Mouse (Mus musculus): ENCODE data around the gene Spem2. TPM values are rescaled to one million over a fixed set of nuclear protein-coding genes. Genes with fewer than 3 reads are reported as not detected.

The Spem2 gene
- total and polyA plus RNA-seq, 2 experiments from 2014 or later = not detected

- Histone ChIP-seq H3K9ac (no peak overlapping the region), H3K4me3 (ENCODE audit: low read depth, low read length) (no peak overlapping the region), H3K9me3 (ENCODE audit: low read length) (no peaks in the 10 kb centered on the region), H3K36me3 (ENCODE audit: insufficient read depth) (no peaks in the 10 kb centered on the region), H3K27me3 (ENCODE audit: insufficient read depth, low read length) (no peaks in the 10 kb centered on the region), H3K27ac (ENCODE audit: low read depth, low read length) (no peak overlapping the region), H3K4me2 (ENCODE audit: low read depth) (no peak overlapping the region), H3K4me1 (ENCODE audit: insufficient read depth) (no peaks in the 10 kb centered on the region)
- no peak for ATAC-seq
- WGBS = 74% methylated on average over 5 of the region's 5 CpGs
- no peak for TF ChIP-seq CTCF (IDR thresholded peaks at IDR 0.05; ENCODE audit: low read depth)
- DNase-seq = no peak
Measured at GRCm38 (mm10) chr11:69789431-69789830, 28.8 kb downstream of the Spem2 start.

- 86% methylated on average over 5 of the region's 5 CpGs for WGBS
- Histone ChIP-seq H3K27ac (ENCODE audit: low read depth, low read length) (no peak overlapping the region), H3K36me3 (ENCODE audit: insufficient read depth) (no peaks in the 10 kb centered on the region), H3K9me3 (ENCODE audit: low read length) (no peaks in the 10 kb centered on the region), H3K9ac (no peak overlapping the region), H3K4me1 (ENCODE audit: insufficient read depth) (no peaks in the 10 kb centered on the region), H3K27me3 (ENCODE audit: insufficient read depth, low read length) (no peaks in the 10 kb centered on the region), H3K4me3 (ENCODE audit: low read depth, low read length) (no peak overlapping the region), H3K4me2 (ENCODE audit: low read depth) (no peak overlapping the region)
- ATAC-seq (no peak), DNase-seq (no peak)
- no peak for TF ChIP-seq CTCF (IDR thresholded peaks at IDR 0.05; ENCODE audit: low read depth)
Measured at GRCm38 (mm10) chr11:69787306-69787705, 31.0 kb downstream of the Spem2 start.

GRCm38 (mm10) chr11:69784793-69785272 is 33.4 kb downstream of the Spem2 start:
- TF ChIP-seq CTCF (IDR thresholded peaks at IDR 0.05; ENCODE audit: low read depth) = no peak
- H3K4me3 ChIP-seq (ENCODE audit: low read depth, low read length) = no peak overlapping the region
- no peaks in the 10 kb centered on the region for H3K4me1 ChIP-seq (ENCODE audit: insufficient read depth)
- no peak overlapping the region for H3K27ac ChIP-seq (ENCODE audit: low read depth, low read length)
- H3K36me3 ChIP-seq (ENCODE audit: insufficient read depth) = no peaks in the 10 kb centered on the region
- ATAC-seq = no peak
- DNase-seq = no peak
- H3K4me2 ChIP-seq (ENCODE audit: low read depth) = no peak overlapping the region
- no peaks in the 10 kb centered on the region for H3K9me3 ChIP-seq (ENCODE audit: low read length)
- WGBS = 53% methylated on average over 15 of the region's 15 CpGs
- no peak overlapping the region for H3K9ac ChIP-seq
- no peaks in the 10 kb centered on the region for H3K27me3 ChIP-seq (ENCODE audit: insufficient read depth, low read length)

GRCm38 (mm10) chr11:69781828-69782227 is 36.4 kb downstream of the Spem2 start:
- H3K9ac ChIP-seq = no peak overlapping the region

GRCm38 (mm10) chr11:69778985-69779384 is 39.3 kb downstream of the Spem2 start:
- no peak for TF ChIP-seq CTCF (IDR thresholded peaks at IDR 0.05; ENCODE audit: low read depth)
- no peak overlapping the region for H3K4me2 ChIP-seq (ENCODE audit: low read depth)
- H3K36me3 ChIP-seq (ENCODE audit: insufficient read depth) = peaks cover 15% of the 10 kb centered on the region; the same call in 1 of the 2 replicates
- no peaks in the 10 kb centered on the region for H3K27me3 ChIP-seq (ENCODE audit: insufficient read depth, low read length)
- DNase-seq (no peak), ATAC-seq (no peak)
- no peak overlapping the region for H3K9ac ChIP-seq
- no peak overlapping the region for H3K27ac ChIP-seq (ENCODE audit: low read depth, low read length)
- 55% methylated on average over 7 of the region's 7 CpGs for WGBS
- H3K9me3 ChIP-seq (ENCODE audit: low read length) = no peaks in the 10 kb centered on the region
- no peaks in the 10 kb centered on the region for H3K4me1 ChIP-seq (ENCODE audit: insufficient read depth)
- H3K4me3 ChIP-seq (ENCODE audit: low read depth, low read length) = no peak overlapping the region

More at GRCm38 (mm10) chr11:69781828-69782227, 36.4 kb downstream of the Spem2 start:
- H3K4me3 ChIP-seq (ENCODE audit: low read depth, low read length) = no peak overlapping the region
- no peaks in the 10 kb centered on the region for H3K9me3 ChIP-seq (ENCODE audit: low read length)
- H3K27me3 ChIP-seq (ENCODE audit: insufficient read depth, low read length) = no peaks in the 10 kb centered on the region
- no peak overlapping the region for H3K4me2 ChIP-seq (ENCODE audit: low read depth)
- no peak overlapping the region for H3K27ac ChIP-seq (ENCODE audit: low read depth, low read length)
- 42% methylated on average over 4 of the region's 4 CpGs for WGBS
- H3K4me1 ChIP-seq (ENCODE audit: insufficient read depth) = no peaks in the 10 kb centered on the region
- H3K36me3 ChIP-seq (ENCODE audit: insufficient read depth) = no peaks in the 10 kb centered on the region
- TF ChIP-seq CTCF (IDR thresholded peaks at IDR 0.05; ENCODE audit: low read depth) = no peak
- no peak for ATAC-seq
- no peak for DNase-seq

GRCm38 (mm10) chr11:69778258-69778982 is 39.8 kb downstream of the Spem2 start:
- H3K4me3 ChIP-seq (ENCODE audit: low read depth, low read length) = no peak overlapping the region
- H3K9ac ChIP-seq = no peak overlapping the region
- H3K9me3 ChIP-seq (ENCODE audit: low read length) = no peaks in the 10 kb centered on the region
- H3K4me2 ChIP-seq (ENCODE audit: low read depth) = no peak overlapping the region
- ATAC-seq (no peak), DNase-seq (no peak)
- peaks cover 15% of the 10 kb centered on the region; the same call in 1 of the 2 replicates for H3K36me3 ChIP-seq (ENCODE audit: insufficient read depth)
- no peaks in the 10 kb centered on the region for H3K4me1 ChIP-seq (ENCODE audit: insufficient read depth)
- H3K27ac ChIP-seq (ENCODE audit: low read depth, low read length) = no peak overlapping the region
- no peaks in the 10 kb centered on the region for H3K27me3 ChIP-seq (ENCODE audit: insufficient read depth, low read length)
- TF ChIP-seq CTCF (IDR thresholded peaks at IDR 0.05; ENCODE audit: low read depth) = no peak
- 69% methylated on average over 23 of the region's 23 CpGs for WGBS

GRCm38 (mm10) chr11:69777504-69778257 is 40.6 kb downstream of the Spem2 start:
- TF ChIP-seq CTCF (IDR thresholded peaks at IDR 0.05; ENCODE audit: low read depth) = no peak
- Histone ChIP-seq H3K9me3 (ENCODE audit: low read length) (no peaks in the 10 kb centered on the region), H3K9ac (no peak overlapping the region), H3K27me3 (ENCODE audit: insufficient read depth, low read length) (no peaks in the 10 kb centered on the region), H3K36me3 (ENCODE audit: insufficient read depth) (peaks cover 15% of the 10 kb centered on the region; the same call in 1 of the 2 replicates), H3K4me3 (ENCODE audit: low read depth, low read length) (no peak overlapping the region), H3K4me2 (ENCODE audit: low read depth) (no peak overlapping the region), H3K27ac (ENCODE audit: low read depth, low read length) (no peak overlapping the region), H3K4me1 (ENCODE audit: insufficient read depth) (no peaks in the 10 kb centered on the region)
- 68% methylated on average over 26 of the region's 26 CpGs for WGBS
- no peak for DNase-seq
- ATAC-seq = no peak

Measured in forebrain, postnatal 0 days (tissue).